Mouse (Mus musculus) liver, embryonic 14.5 days (tissue): ENCODE measurements around the gene Nipsnap1. TPM values are rescaled to one million over a fixed set of nuclear protein-coding genes. Genes with fewer than 3 reads are reported as not detected.

Experiments used
- ATAC-seq: fragments of 200-750 bp; cut with Nextera tagmentation; 2 replicates; pipeline ENCODE4 v1.8.0; 2017; ENCODE audit warnings: moderate number of reproducible peaks, mild to moderate bottlenecking, moderate library complexity; ENCODE audit not compliant: insufficient read depth
- DNase-seq, 3 experiments: peaks; one replicate each; pipeline ENCODE4 v3.0.0-alpha.2; 2012 to 2013; ENCODE audit warnings: low read depth in 3 of 3, low spot score in 3 of 3
- H3K27ac ChIP-seq: fragments of 300-500 bp; sonication (generic); 2 replicates; pipeline ENCODE4 v1.5.1; 2014; ENCODE audit warnings: moderate library complexity, mild to moderate bottlenecking, control low read depth, inconsistent platforms
- H3K27me3 ChIP-seq: fragments of 300-500 bp; sonication (generic); 2 replicates; pipeline ENCODE4 v1.6.1; 2014; ENCODE audit warnings: mild to moderate bottlenecking, low read length, moderate library complexity; ENCODE audit not compliant: control insufficient read depth, insufficient read depth
- H3K36me3 ChIP-seq: fragments of 300-500 bp; sonication (generic); replicated peaks from 2 replicates; pipeline ENCODE4 v1.6.1; 2014; ENCODE audit warnings: low read depth; ENCODE audit not compliant: control insufficient read depth, insufficient read depth
- H3K4me1 ChIP-seq, 2 experiments: fragments of 200-500 bp in 1 of 2; fragments of 300-500 bp in 1 of 2; sonication (generic) in 1 of 2; replicated peaks; 2 replicates each; pipeline ENCODE4 v1.6.1; 2012 to 2014; ENCODE audit warnings: antibody characterized with exemption in 1 of 2, inconsistent platforms in 1 of 2, low read length in 1 of 2; ENCODE audit not compliant: control insufficient read depth in 2 of 2, insufficient read depth in 2 of 2
- H3K4me2 ChIP-seq: fragments of 300-500 bp; sonication (generic); 2 replicates; pipeline ENCODE4 v1.6.1; 2014; ENCODE audit warnings: low read depth, mild to moderate bottlenecking, control low read depth, moderate library complexity
- H3K4me3 ChIP-seq, 2 experiments: fragments of 200-500 bp in 1 of 2; fragments of 300-500 bp in 1 of 2; sonication (generic) in 1 of 2; 2 replicates each; pipeline ENCODE4 v1.5.1; 2012 to 2014; ENCODE audit warnings: low read depth in 2 of 2, low read length in 2 of 2, mild to moderate bottlenecking in 2 of 2, control low read depth in 1 of 2, inconsistent platforms in 1 of 2, moderate library complexity in 1 of 2; ENCODE audit not compliant: insufficient read depth in 1 of 2
- H3K9ac ChIP-seq: fragments of 300-500 bp; sonication (generic); replicated peaks from 2 replicates; pipeline ENCODE4 v1.6.1; 2014; ENCODE audit warnings: mild to moderate bottlenecking, control low read depth, moderate library complexity
- H3K9me3 ChIP-seq: fragments of 300-500 bp; sonication (generic); 2 replicates; pipeline ENCODE4 v1.6.1; 2016; ENCODE audit warnings: low read length, mixed read lengths; ENCODE audit not compliant: control insufficient read depth
- CTCF ChIP-seq: IDR thresholded peaks from 2 replicates; pipeline ENCODE4 v1.5.1; 2016; ENCODE audit warnings: antibody characterized with exemption, low read depth, control low read depth
- EP300 ChIP-seq: IDR thresholded peaks from 2 replicates; pipeline ENCODE4 v1.6.1; 2016; ENCODE audit warnings: antibody characterized with exemption, low read depth
- WGBS: fragments of 180-500 bp; shearing (Covaris S2); extraction: QIAGEN DNeasy Blood & Tissue Kit; methylation state at CpG from one replicate; pipeline ENCODE4 v1.1.7; 2014; ENCODE audit not compliant: insufficient replicate concordance; 5-methylcytosine and 5-hydroxymethylcytosine counted together
- microRNA-seq: library from miRNA; unstranded; fragments of <30 nt; microRNA quantifications from one replicate; pipeline ENCODE4, GENCODE M21; 2016
- polyA plus RNA-seq, 2 experiments: library from polyadenylated mRNA; depleted of rRNA in 1 of 2; stranded (reverse) in 1 of 2; unstranded in 1 of 2; fragments of >200 nt; fragmentation: Nextera tagmentation in 1 of 2; extraction: Ambion mirVana in 1 of 2; gene quantifications; 2 replicates each; pipeline versions ENCODE4 v1.2.1 to v1.2.3; 2012 to 2014

Gene Nipsnap1
- polyA plus RNA-seq, 2 experiments: 41.9 to 63.4 TPM

- Histone ChIP-seq H3K36me3 (peaks cover 6% of the 10 kb centered on the region), H3K4me1 (no peaks in the 10 kb centered on the region), H3K27me3 (no peaks in the 10 kb centered on the region), H3K4me2 (no peak overlapping the region), H3K9ac (no peak overlapping the region), H3K4me3 (no peak overlapping the region), H3K9me3 (no peaks in the 10 kb centered on the region), H3K27ac (no peak overlapping the region)
- ATAC-seq (no peak), DNase-seq (no peak)
- WGBS: 67% methylated on average over 1 of the region's 1 CpGs
- TF ChIP-seq EP300: no peak
- no peak for TF ChIP-seq CTCF
These were observed 57.4 kb downstream of the Nipsnap1 start for GRCm38 (mm10) chr11:4931009-4931601.

GRCm38 (mm10) chr11:4936243-4936642 lies 62.5 kb downstream of the Nipsnap1 start:
- no peak overlapping the region for H3K9ac ChIP-seq
- H3K27me3 ChIP-seq: no peaks in the 10 kb centered on the region
- H3K4me1 ChIP-seq: no peaks in the 10 kb centered on the region
- TF ChIP-seq CTCF: no peak
- no peak for TF ChIP-seq EP300
- DNase-seq (no peak), ATAC-seq (no peak)
- no peak overlapping the region for H3K27ac ChIP-seq
- WGBS: 64% methylated on average over 5 of the region's 5 CpGs
- H3K4me2 ChIP-seq: no peak overlapping the region
- H3K9me3 ChIP-seq: no peaks in the 10 kb centered on the region
- no peak overlapping the region for H3K4me3 ChIP-seq
- H3K36me3 ChIP-seq: no peaks in the 10 kb centered on the region

Small RNA genes lying within 50 kb of the gene (microRNA-seq; reads per million reads assigned to microRNA genes)
- gene Mir6918: not detected

Other genes with a start within 250 kb of the Nipsnap1 start
- gene Ascc2, start 236.2 kb upstream of the Nipsnap1 start, polyA plus RNA-seq (2012; rRNA removed): 7.8 and 10.0 TPM in 2 replicates
- gene Ascc2, start 236.2 kb upstream of the Nipsnap1 start, polyA plus RNA-seq (2014; fragmentation: Nextera tagmentation; extraction: Ambion mirVana): 15.0 and 17.3 TPM in 2 replicates
- gene Uqcr10, start 169.6 kb upstream of the Nipsnap1 start, polyA plus RNA-seq (2012; rRNA removed): 481 and 569 TPM in 2 replicates
- 728 and 747 TPM in 2 replicates for gene Uqcr10, start 169.6 kb upstream of the Nipsnap1 start, polyA plus RNA-seq (2014; fragmentation: Nextera tagmentation; extraction: Ambion mirVana)
- 15.5 and 15.9 TPM in 2 replicates for gene Zmat5, start 169.3 kb upstream of the Nipsnap1 start, polyA plus RNA-seq (2012; rRNA removed)
- gene Zmat5, start 169.3 kb upstream of the Nipsnap1 start, polyA plus RNA-seq (2014; fragmentation: Nextera tagmentation; extraction: Ambion mirVana): 25.7 and 26.3 TPM in 2 replicates
- 0.02 TPM in 2 replicates for gene Cabp7, start 127.2 kb upstream of the Nipsnap1 start, polyA plus RNA-seq (2012; rRNA removed)
- gene Cabp7, start 127.2 kb upstream of the Nipsnap1 start, polyA plus RNA-seq (2014; fragmentation: Nextera tagmentation; extraction: Ambion mirVana): 0.04 and 0.09 TPM in 2 replicates
- gene Nf2, start 24.4 kb upstream of the Nipsnap1 start, polyA plus RNA-seq (2012; rRNA removed): 9.3 and 12.1 TPM in 2 replicates
- 10.7 TPM in 2 replicates for gene Nf2, start 24.4 kb upstream of the Nipsnap1 start, polyA plus RNA-seq (2014; fragmentation: Nextera tagmentation; extraction: Ambion mirVana)
- gene Thoc5, start 21.4 kb downstream of the Nipsnap1 start, polyA plus RNA-seq (2012; rRNA removed): 12.8 and 17.2 TPM in 2 replicates
- gene Thoc5, start 21.4 kb downstream of the Nipsnap1 start, polyA plus RNA-seq (2014; fragmentation: Nextera tagmentation; extraction: Ambion mirVana): 15.9 and 19.3 TPM in 2 replicates
- 0.08 and 0.16 TPM in 2 replicates for gene Nefh, start 74.1 kb downstream of the Nipsnap1 start, polyA plus RNA-seq (2012; rRNA removed)
- gene Nefh, start 74.1 kb downstream of the Nipsnap1 start, polyA plus RNA-seq (2014; fragmentation: Nextera tagmentation; extraction: Ambion mirVana): 0.22 and 0.29 TPM in 2 replicates
- 54.1 and 58.8 TPM in 2 replicates for gene Ap1b1, start 112.9 kb downstream of the Nipsnap1 start, polyA plus RNA-seq (2012; rRNA removed)
- 64.1 and 77.8 TPM in 2 replicates for gene Ap1b1, start 112.9 kb downstream of the Nipsnap1 start, polyA plus RNA-seq (2014; fragmentation: Nextera tagmentation; extraction: Ambion mirVana)
- gene Rasl10a, start 184.2 kb downstream of the Nipsnap1 start, polyA plus RNA-seq (2012; rRNA removed): 0.21 and 0.32 TPM in 2 replicates
- gene Rasl10a, start 184.2 kb downstream of the Nipsnap1 start, polyA plus RNA-seq (2014; fragmentation: Nextera tagmentation; extraction: Ambion mirVana): 0.34 and 0.38 TPM in 2 replicates
- gene Gas2l1, start 191.4 kb downstream of the Nipsnap1 start, polyA plus RNA-seq (2012; rRNA removed): 10.9 and 11.3 TPM in 2 replicates
- 12.1 and 17.1 TPM in 2 replicates for gene Gas2l1, start 191.4 kb downstream of the Nipsnap1 start, polyA plus RNA-seq (2014; fragmentation: Nextera tagmentation; extraction: Ambion mirVana)
- gene Rhbdd3, start 225.0 kb downstream of the Nipsnap1 start, polyA plus RNA-seq (2012; rRNA removed): 11.0 and 15.0 TPM in 2 replicates
- gene Rhbdd3, start 225.0 kb downstream of the Nipsnap1 start, polyA plus RNA-seq (2014; fragmentation: Nextera tagmentation; extraction: Ambion mirVana): 11.1 and 11.8 TPM in 2 replicates
- 185 and 220 TPM in 2 replicates for gene Ewsr1, start 225.3 kb downstream of the Nipsnap1 start, polyA plus RNA-seq (2012; rRNA removed)
- gene Ewsr1, start 225.3 kb downstream of the Nipsnap1 start, polyA plus RNA-seq (2014; fragmentation: Nextera tagmentation; extraction: Ambion mirVana): 113 and 132 TPM in 2 replicates